Mouse (Mus musculus): ENCODE results near the gene Tsga10ip. TPM values are rescaled to one million over a fixed set of nuclear protein-coding genes. Genes with fewer than 3 reads are reported as not detected.

Gene Tsga10ip
- total RNA-seq, 2 experiments from 2014 or later: not detected

DNA sequence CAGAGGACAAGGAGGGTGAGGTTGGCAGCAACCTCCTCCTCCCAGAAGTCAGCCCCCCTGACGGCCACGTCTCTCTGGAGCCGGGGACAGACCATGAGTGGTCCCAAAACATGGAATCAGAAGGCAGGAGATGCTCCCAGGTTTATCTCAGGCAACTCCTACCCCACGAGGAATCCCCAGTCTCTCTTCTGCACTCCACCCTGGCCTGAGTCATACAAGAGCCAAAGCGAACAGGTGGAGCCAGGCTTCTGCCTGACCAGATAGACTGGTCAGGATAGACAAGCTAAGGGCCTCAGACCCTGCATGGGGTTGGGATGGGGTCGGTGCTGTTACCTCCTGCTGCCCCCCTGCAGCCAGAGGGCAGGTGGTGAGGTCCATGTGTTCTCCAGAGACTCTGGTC is 54.3 kb downstream of the Tsga10ip start:
- DNase-seq (ENCODE audit: low spot score in 2 of 2): no peak

GRCm38 (mm10) chr19:5345297-5346131 is 56.8 kb downstream of the Tsga10ip start:
- DNase-seq (ENCODE audit: low spot score in 2 of 2): no peak

DNA sequence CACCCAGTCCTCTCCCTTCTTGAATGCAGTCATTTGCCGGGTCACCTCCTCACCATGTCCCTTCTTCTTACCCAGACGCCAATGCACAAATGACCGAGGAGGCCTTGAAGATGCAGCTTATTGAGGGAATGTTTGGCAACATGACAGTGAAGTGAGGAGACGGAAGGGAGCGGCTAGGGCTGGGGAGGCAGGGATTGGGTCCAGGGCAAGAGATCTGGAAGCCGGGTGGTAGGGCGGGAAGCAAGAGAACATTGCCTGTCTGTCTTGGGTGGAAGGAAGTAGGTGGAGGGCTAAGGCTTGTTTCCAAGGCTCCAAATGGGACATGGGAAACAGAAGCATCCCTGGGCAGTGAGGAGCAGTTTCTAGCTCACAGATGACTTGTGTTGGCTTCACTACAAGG is 61.0 kb downstream of the Tsga10ip start:
- no peak for DNase-seq (ENCODE audit: low spot score in 2 of 2)

Other genes starting within 250 kb of the Tsga10ip start
- 10 to 100 TPM; 57.3 to 61.0 TPM for gene Pacs1, start 129.4 kb downstream of the Tsga10ip start, total RNA-seq (2021)
- gene Sf3b2, start 107.1 kb downstream of the Tsga10ip start, total RNA-seq (2021): 100 to 1,000 TPM; 209 to 213 TPM
- 10 to 100 TPM; 70.5 to 73.8 TPM for gene Gal3st3, start 104.2 kb downstream of the Tsga10ip start, total RNA-seq (2021)
- not detected for gene Catsper1, start 66.8 kb downstream of the Tsga10ip start, total RNA-seq (2021)
- gene Cst6, start 53.0 kb downstream of the Tsga10ip start, total RNA-seq (2021): 10 to 100 TPM; 25.4 to 26.9 TPM
- gene Eif1ad, start 35.8 kb downstream of the Tsga10ip start, total RNA-seq (2021): 10 to 100 TPM; 22.6 to 26.3 TPM
- gene Banf1, start 35.4 kb downstream of the Tsga10ip start, total RNA-seq (2021): 10 to 100 TPM; 83.5 to 84.2 TPM
- 10 to 100 TPM; 78.4 to 88.6 TPM for gene Sart1, start 13.8 kb downstream of the Tsga10ip start, total RNA-seq (2021)
- 100 to 1,000 TPM; 263 to 283 TPM for gene Drap1, start 22.5 kb upstream of the Tsga10ip start, total RNA-seq (2021)
- gene AI837181, start 22.6 kb upstream of the Tsga10ip start, total RNA-seq (2021): 10 to 100 TPM; 73.6 to 75.6 TPM
- gene Fosl1, start 45.0 kb upstream of the Tsga10ip start, total RNA-seq (2021): not detected
- gene Ccdc85b, start 55.4 kb upstream of the Tsga10ip start, total RNA-seq (2021): 10 to 100 TPM; 28.3 to 31.5 TPM
- gene Fibp, start 58.1 kb upstream of the Tsga10ip start, total RNA-seq (2021): 10 to 100 TPM; 91.2 to 98.9 TPM
- under 1 TPM; 0.33 to 0.61 TPM for gene Ctsw, start 66.0 kb upstream of the Tsga10ip start, total RNA-seq (2021)
- gene Efemp2, start 71.4 kb upstream of the Tsga10ip start, total RNA-seq (2021): 10 to 100 TPM; 12.9 to 15.9 TPM
- 10 to 100 TPM; 28.0 to 33.9 TPM for gene Mus81, start 85.9 kb upstream of the Tsga10ip start, total RNA-seq (2021)
- gene Cfl1, start 87.9 kb upstream of the Tsga10ip start, total RNA-seq (2021): 1,000 to 10,000 TPM; 1,316 to 1,327 TPM
- gene 1700020D05Rik, start 101.3 kb upstream of the Tsga10ip start, total RNA-seq (2021): 1 to 10 TPM; 5.3 to 6.7 TPM
- gene Snx32, start 108.0 kb upstream of the Tsga10ip start, total RNA-seq (2021): 10 to 100 TPM; 88.3 TPM
- gene Ovol1, start 158.1 kb upstream of the Tsga10ip start, total RNA-seq (2021): not detected
- 1 to 10 TPM; 5.7 to 6.1 TPM for gene Ap5b1, start 165.5 kb upstream of the Tsga10ip start, total RNA-seq (2021)
- gene Rnaseh2c, start 199.3 kb upstream of the Tsga10ip start, total RNA-seq (2021): 10 to 100 TPM; 83.1 to 83.4 TPM
- 10 to 100 TPM; 92.6 to 96.3 TPM for gene Kat5, start 207.7 kb upstream of the Tsga10ip start, total RNA-seq (2021)
- gene Rela, start 235.0 kb upstream of the Tsga10ip start, total RNA-seq (2021): 10 to 100 TPM; 18.8 to 22.0 TPM